14 mouse cellular contexts compared by ENCODE assay signal in the genomic region with DNA sequence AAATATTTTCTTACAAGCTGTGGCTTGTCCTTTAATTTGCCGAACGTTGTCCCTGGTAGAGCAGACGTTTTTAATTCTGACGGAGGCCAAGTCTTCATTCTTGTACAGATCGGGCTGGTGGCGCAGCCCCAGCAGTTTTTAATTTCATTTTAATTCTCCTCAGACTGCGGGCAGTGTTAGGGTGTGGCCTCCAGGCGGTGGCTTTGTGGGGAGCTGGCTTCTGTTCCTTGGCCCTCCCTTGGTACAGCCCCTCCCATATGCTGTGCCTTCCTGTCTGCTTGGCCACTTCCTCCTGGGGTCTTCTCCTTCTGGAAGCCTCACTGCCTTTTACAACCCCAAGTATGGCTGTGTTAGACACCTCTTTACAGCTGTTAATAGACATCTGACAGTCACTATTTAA.
DNase-seq lines count a peak whose midpoint lies in the region; ATAC-seq and TF ChIP-seq lines count a peak whose summit lies in the region.
"Had no signal": no experiment of that assay in that cellular context is flagged by ENCODE, and none has a peak within 500 bp of the region (broad histone marks: within the 10 kb centered on the region; RNA-seq: fewer than 3 reads in every experiment).

No protein-coding gene starts in this region.

- no peak overlapping the region for H3K27ac ChIP-seq in lung, embryonic 16.5 days (ENCODE audit: low read length)
- no peak overlapping the region for H3K27ac ChIP-seq in embryonic facial prominence, embryonic 12.5 days
- H3K27ac ChIP-seq: stomach, embryonic 15.5 days had no signal

- H3K36me3 ChIP-seq in lung, embryonic 16.5 days (ENCODE audit: control insufficient read depth, insufficient read depth, low read length), result no peaks in the 10 kb centered on the region
- no peaks in the 10 kb centered on the region for H3K36me3 ChIP-seq in embryonic facial prominence, embryonic 12.5 days
- H3K36me3 ChIP-seq: stomach, embryonic 15.5 days had no signal

- TF ChIP-seq CTCF in lung, adult 2 months (IDR thresholded peaks at IDR 0.05; ENCODE audit: insufficient read depth, low read length), result no peak

- H3K9me3 ChIP-seq in lung, embryonic 16.5 days (ENCODE audit: control insufficient read depth, low read length), result no peaks in the 10 kb centered on the region
- no peaks in the 10 kb centered on the region for H3K9me3 ChIP-seq in embryonic facial prominence, embryonic 12.5 days
- H3K9me3 ChIP-seq: stomach, embryonic 15.5 days had no signal

- TF ChIP-seq POLR2A in lung, adult 2 months (IDR thresholded peaks at IDR 0.05; ENCODE audit: borderline replicate concordance, extremely low read depth, low read depth, low read length), result no peak

- no peak overlapping the region for H3K9ac ChIP-seq in lung, embryonic 16.5 days (ENCODE audit: low read length)
- H3K9ac ChIP-seq in embryonic facial prominence, embryonic 12.5 days, result no peak overlapping the region
- H3K9ac ChIP-seq: stomach, embryonic 15.5 days had no signal

- H3K4me3 ChIP-seq in lung, embryonic 16.5 days (ENCODE audit: low read length), result no peak overlapping the region
- H3K4me3 ChIP-seq in lung, adult 2 months (replicated peaks; ENCODE audit: extremely low read depth, low read depth, low read length), result no peak overlapping the region
- no peak overlapping the region for H3K4me3 ChIP-seq in embryonic facial prominence, embryonic 12.5 days
- H3K4me3 ChIP-seq: stomach, embryonic 15.5 days had no signal

- peaks cover 7% of the 10 kb centered on the region for H3K4me1 ChIP-seq in lung, embryonic 16.5 days (replicated peaks; ENCODE audit: control insufficient read depth, insufficient read depth, low read length)
- peaks cover 2% of the 10 kb centered on the region; the same call in 1 of the 2 replicates for H3K4me1 ChIP-seq in lung, adult 2 months (ENCODE audit: control insufficient read depth, insufficient read depth, low read length)
- peaks cover 3% of the 10 kb centered on the region; the same call in 1 of the 2 replicates for H3K4me1 ChIP-seq in embryonic facial prominence, embryonic 12.5 days
- H3K4me1 ChIP-seq: stomach, embryonic 15.5 days had no signal

- WGBS in lung, embryonic 16.5 days, result 54% methylated on average over 8 of the region's 8 CpGs
- WGBS in lung, adult 2 months, result 35% methylated on average over 8 of the region's 8 CpGs
- WGBS in embryonic facial prominence, embryonic 12.5 days, result 28% methylated on average over 8 of the region's 8 CpGs

- no peaks in the 10 kb centered on the region for H3K27me3 ChIP-seq in lung, embryonic 16.5 days (ENCODE audit: control insufficient read depth, insufficient read depth, low read depth, low read length)
- H3K27me3 ChIP-seq in embryonic facial prominence, embryonic 12.5 days, result no peaks in the 10 kb centered on the region
- H3K27me3 ChIP-seq: stomach, embryonic 15.5 days had no signal

- H3K4me2 ChIP-seq in lung, embryonic 16.5 days (ENCODE audit: low read depth, low read length), result no peak overlapping the region
- H3K4me2 ChIP-seq in embryonic facial prominence, embryonic 12.5 days (replicated peaks), result no peak overlapping the region
- H3K4me2 ChIP-seq: stomach, embryonic 15.5 days had no signal

- no peak for DNase-seq in lung, adult 2 months
- DNase-seq in lung, postnatal 36 days, result peak; percentile 15
- no peak for DNase-seq in urinary bladder, postnatal 25 days (ENCODE audit: low spot score)
- no peak for DNase-seq in retina, postnatal 1 day
- DNase-seq: adrenal gland, adult 2 months; cerebellum, adult 8-10 months; heart, adult 18-20 months; heart, postnatal 14 days; right cerebral cortex, postnatal 25 days had no signal

- 0 out of 2 replicates have a peak, but pooled peaks have one; percentile 11 for ATAC-seq in lung, embryonic 16.5 days (ENCODE audit: low read depth)
- ATAC-seq in embryonic facial prominence, embryonic 12.5 days (ENCODE audit: insufficient number of reproducible peaks, insufficient read depth, low FRiP score, low TSS enrichment), result 0 out of 2 replicates have a peak, but pooled peaks have one; percentile 45
- ATAC-seq in granulocyte monocyte progenitor cell, adult 5-6 weeks (replicated peaks; ENCODE audit: poor library complexity, severe bottlenecking), result peak; percentile 50; the same call in 1 of the 2 replicates
- ATAC-seq in megakaryocyte-erythroid progenitor cell, adult 5-6 weeks (replicated peaks; ENCODE audit: low FRiP score, low TSS enrichment, poor library complexity, severe bottlenecking), result no peak
